Mouse (Mus musculus) liver, embryonic 13.5 days (tissue): Measurements from ENCODE around the gene Sgk2. TPM values are rescaled to one million over a fixed set of nuclear protein-coding genes. Genes with fewer than 3 reads are reported as not detected.
A peak's percentile ranks its signal among the peaks of the same experiment; 100 is the strongest.

Experiments
- ATAC-seq: fragments of 200-750 bp; cut with Nextera tagmentation; 2 replicates; pipeline ENCODE4 v1.8.0; 2017; ENCODE audit warnings: low read depth, mild to moderate bottlenecking, moderate number of reproducible peaks, moderate library complexity
- DNase-seq: peaks from one replicate; pipeline ENCODE4 v3.0.0; 2022
- H3K27ac ChIP-seq: fragments of 300-500 bp; sonication (generic); 2 replicates; pipeline ENCODE4 v1.5.1; 2015; ENCODE audit warnings: moderate library complexity, mild to moderate bottlenecking, inconsistent platforms
- H3K27me3 ChIP-seq: fragments of 300-500 bp; sonication (generic); 2 replicates; pipeline ENCODE4 v1.6.1; 2015; ENCODE audit warnings: mild to moderate bottlenecking, inconsistent platforms
- H3K36me3 ChIP-seq: fragments of 300-500 bp; sonication (generic); 2 replicates; pipeline ENCODE4 v1.6.1; 2015; ENCODE audit warnings: mild to moderate bottlenecking, inconsistent platforms
- H3K4me1 ChIP-seq: fragments of 300-500 bp; sonication (generic); replicated peaks from 2 replicates; pipeline ENCODE4 v1.6.1; 2015; ENCODE audit warnings: inconsistent platforms
- H3K4me2 ChIP-seq: fragments of 300-500 bp; sonication (generic); 2 replicates; pipeline ENCODE4 v1.6.1; 2015; ENCODE audit warnings: inconsistent platforms, mild to moderate bottlenecking, moderate library complexity
- H3K4me3 ChIP-seq: fragments of 300-500 bp; sonication (generic); replicated peaks from 2 replicates; pipeline ENCODE4 v1.5.1; 2015; ENCODE audit warnings: mild to moderate bottlenecking, inconsistent platforms
- H3K9ac ChIP-seq: fragments of 300-500 bp; sonication (generic); 2 replicates; pipeline ENCODE4 v1.6.1; 2015; ENCODE audit warnings: mild to moderate bottlenecking, inconsistent platforms
- H3K9me3 ChIP-seq: fragments of 300-500 bp; sonication (generic); replicated peaks from 2 replicates; pipeline ENCODE4 v1.6.1; 2016; ENCODE audit warnings: inconsistent platforms
- WGBS: fragments of 180-500 bp; shearing (Covaris S2); methylation state at CpG from one replicate; pipeline ENCODE4 v1.1.7; 2015; ENCODE audit not compliant: insufficient replicate concordance; 5-methylcytosine and 5-hydroxymethylcytosine counted together
- polyA plus RNA-seq: library from polyadenylated mRNA; unstranded; fragments of >200 nt; fragmentation: Nextera tagmentation; extraction: Ambion mirVana; gene quantifications from 2 replicates; pipeline ENCODE4 v1.2.1, GENCODE M21; 2015

Gene Sgk2
- polyA plus RNA-seq, 1 experiment from 2014 or later = 2.7 TPM

DNA sequence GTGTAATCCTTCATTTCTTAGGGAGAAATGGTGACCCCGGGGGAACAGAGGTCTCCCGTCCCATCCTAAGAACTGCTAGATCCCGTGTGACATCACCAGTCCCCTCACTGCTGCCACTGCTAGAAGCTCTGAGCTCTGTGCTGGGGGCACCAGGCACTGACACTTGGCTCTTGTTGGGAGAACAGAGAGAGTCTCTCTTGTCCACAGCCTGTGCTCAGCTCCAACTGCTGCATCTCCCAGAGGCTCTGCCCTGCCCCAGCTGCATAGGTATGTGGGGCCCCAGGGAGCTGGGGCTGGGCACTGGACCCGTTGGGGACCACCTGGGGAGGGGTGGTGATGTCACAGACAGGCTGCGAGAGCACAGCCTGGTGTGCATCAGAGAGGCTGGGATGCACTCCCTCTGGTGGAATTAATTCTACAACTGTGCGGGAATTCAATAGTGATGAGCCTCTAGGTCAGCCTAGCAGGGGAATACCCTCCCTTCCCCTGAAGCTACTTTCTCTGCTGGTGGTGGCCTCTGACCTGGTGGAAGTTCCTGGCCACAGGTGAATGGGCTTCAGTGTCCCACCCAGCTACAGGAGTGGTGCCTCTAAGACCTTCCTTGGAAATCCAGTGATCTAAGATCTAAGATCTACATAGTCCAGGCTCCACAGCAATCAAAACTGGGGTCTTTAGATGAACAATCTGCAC lies 4.4 kb downstream of the Sgk2 start:
- Histone ChIP-seq H3K27me3 (no peaks in the 10 kb centered on the region), H3K36me3 (no peaks in the 10 kb centered on the region), H3K4me2 (no peak overlapping the region), H3K27ac (no peak overlapping the region), H3K4me3 (no peak overlapping the region), H3K4me1 (peaks cover 19% of the 10 kb centered on the region; the same call in 1 of the 2 replicates), H3K9me3 (no peaks in the 10 kb centered on the region), H3K9ac (no peak overlapping the region)
- DNase-seq (no peak), ATAC-seq (0 out of 2 replicates have a peak, but pooled peaks have one; percentile 30)
- 37% methylated on average over 6 of the region's 6 CpGs for WGBS

DNA sequence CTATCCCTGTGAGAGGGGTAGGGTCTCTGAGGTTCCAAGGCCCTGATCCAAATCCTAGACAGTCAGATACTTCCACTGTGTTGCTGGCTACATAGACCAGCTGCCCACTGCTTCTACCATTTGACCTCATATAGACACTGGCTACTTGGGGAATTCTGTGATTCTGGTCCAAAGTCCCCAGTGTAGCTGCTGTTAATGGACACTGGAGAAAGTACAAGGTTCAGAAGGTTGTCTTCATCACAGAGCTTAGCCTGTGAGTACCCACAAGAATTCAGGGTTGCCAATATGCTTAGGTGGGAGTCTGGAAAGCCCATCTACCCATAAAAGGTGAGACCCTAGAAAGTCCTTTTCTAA lies 4.9 kb downstream of the Sgk2 start:
- Histone ChIP-seq H3K4me2 (no peak overlapping the region), H3K27ac (no peak overlapping the region), H3K36me3 (no peaks in the 10 kb centered on the region), H3K9ac (no peak overlapping the region), H3K4me1 (peaks cover 19% of the 10 kb centered on the region; the same call in 1 of the 2 replicates), H3K9me3 (no peaks in the 10 kb centered on the region), H3K4me3 (no peak overlapping the region), H3K27me3 (no peaks in the 10 kb centered on the region)
- DNase-seq (no peak), ATAC-seq (0 out of 2 replicates have a peak, but pooled peaks have one; percentile 14)

DNA sequence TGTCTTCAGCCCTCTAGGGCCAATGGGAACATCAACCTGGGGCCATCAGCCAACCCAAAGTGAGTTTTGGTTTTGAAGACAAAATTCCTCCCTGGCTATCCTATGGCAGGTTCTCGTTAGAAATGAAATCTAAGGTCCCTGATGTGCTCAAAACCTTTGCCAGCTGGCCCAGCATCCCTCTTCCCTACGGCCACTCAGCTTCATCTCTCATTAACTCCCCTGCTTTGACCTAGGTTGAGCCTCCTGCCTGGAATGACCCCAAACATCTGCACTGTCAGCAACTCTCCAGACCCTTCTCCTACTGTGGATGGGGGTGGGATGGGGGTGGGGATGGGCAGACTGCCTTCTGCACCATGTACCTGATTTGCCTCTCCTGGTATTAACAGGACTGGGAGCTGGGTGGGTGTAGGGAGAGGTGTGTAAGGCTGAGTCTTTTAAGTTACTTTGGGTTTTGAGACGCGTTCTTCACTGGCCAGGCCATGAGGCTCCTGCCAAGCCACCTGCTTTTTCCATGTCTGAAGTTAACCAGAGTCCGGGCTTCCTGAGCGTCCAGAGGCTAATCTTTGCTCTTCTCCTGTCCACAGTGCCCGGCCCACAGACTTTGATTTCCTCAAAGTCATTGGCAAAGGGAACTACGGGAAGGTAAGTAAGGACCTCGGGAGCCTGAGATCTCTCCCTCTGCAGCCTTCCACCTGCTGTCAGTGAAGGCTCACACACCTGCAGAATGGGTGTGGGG lies 6.9 kb downstream of the Sgk2 start:
- no peak for DNase-seq
- Histone ChIP-seq H3K4me2 (no peak overlapping the region), H3K9me3 (no peaks in the 10 kb centered on the region), H3K4me3 (no peak overlapping the region), H3K27me3 (no peaks in the 10 kb centered on the region), H3K4me1 (peaks cover 23% of the 10 kb centered on the region; the same call in 1 of the 2 replicates), H3K36me3 (no peaks in the 10 kb centered on the region), H3K27ac (no peak overlapping the region), H3K9ac (no peak overlapping the region)
- 53% methylated on average over 9 of the region's 9 CpGs for WGBS
- ATAC-seq = no peak

GRCm38 (mm10) chr2:162998528-162999230 lies 11.5 kb downstream of the Sgk2 start:
- WGBS = 26% methylated on average over 18 of the region's 18 CpGs
- H3K4me2 ChIP-seq = peak overlapping the region; percentile 12; the same call in 1 of the 2 replicates
- peak; percentile 67 for ATAC-seq

GRCm38 (mm10) chr2:162999744-163000143 lies 12.6 kb downstream of the Sgk2 start:
- 24% methylated on average over 3 of the region's 3 CpGs for whole genome bisulfite sequencing
- Histone ChIP-seq H3K4me3 (no peak overlapping the region), H3K27me3 (no peaks in the 10 kb centered on the region), H3K9ac (no peak overlapping the region), H3K4me2 (no peak overlapping the region), H3K9me3 (no peaks in the 10 kb centered on the region), H3K27ac (no peak overlapping the region), H3K4me1 (peaks cover 12% of the 10 kb centered on the region; the same call in 1 of the 2 replicates), H3K36me3 (no peaks in the 10 kb centered on the region)
- no peak for ATAC-seq
- peak; percentile 29 for DNase-seq

More at GRCm38 (mm10) chr2:162998528-162999230, 11.5 kb downstream of the Sgk2 start:
- H3K27me3 ChIP-seq = no peaks in the 10 kb centered on the region
- H3K9me3 ChIP-seq = no peaks in the 10 kb centered on the region
- H3K9ac ChIP-seq = no peak overlapping the region
- no peak overlapping the region for H3K4me3 ChIP-seq
- no peak overlapping the region for H3K27ac ChIP-seq
- H3K4me1 ChIP-seq = peaks cover 12% of the 10 kb centered on the region; the same call in 1 of the 2 replicates
- peak; percentile 41 for DNase-seq
- no peaks in the 10 kb centered on the region for H3K36me3 ChIP-seq

DNA sequence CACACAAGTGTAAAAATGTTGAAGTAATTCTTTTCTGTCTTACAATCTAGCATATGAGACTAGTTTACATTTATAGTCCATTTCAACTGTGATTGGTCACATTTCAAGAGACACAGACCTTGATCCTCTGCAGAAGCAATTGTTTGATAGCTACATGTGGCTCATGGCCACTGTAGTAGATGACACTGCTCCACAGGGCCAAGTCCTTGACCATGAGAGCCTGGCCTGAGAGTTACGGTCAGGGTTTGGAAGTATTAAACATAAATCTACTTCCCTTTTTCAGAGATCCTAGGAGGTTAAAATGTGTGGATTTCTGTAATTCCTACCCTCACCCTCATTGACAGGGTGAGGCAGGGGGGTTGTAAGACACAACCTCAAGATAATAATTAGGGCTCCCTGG lies 13.9 kb downstream of the Sgk2 start:
- 88% methylated on average over 1 of the region's 1 CpGs for WGBS
- H3K27ac ChIP-seq = no peak overlapping the region
- H3K9me3 ChIP-seq = no peaks in the 10 kb centered on the region
- no peak overlapping the region for H3K9ac ChIP-seq
- no peaks in the 10 kb centered on the region for H3K36me3 ChIP-seq
- ATAC-seq = no peak
- no peak overlapping the region for H3K4me2 ChIP-seq
- H3K27me3 ChIP-seq = no peaks in the 10 kb centered on the region
- no peak overlapping the region for H3K4me3 ChIP-seq
- peaks cover 12% of the 10 kb centered on the region; the same call in 1 of the 2 replicates for H3K4me1 ChIP-seq
- no peak for DNase-seq

DNA sequence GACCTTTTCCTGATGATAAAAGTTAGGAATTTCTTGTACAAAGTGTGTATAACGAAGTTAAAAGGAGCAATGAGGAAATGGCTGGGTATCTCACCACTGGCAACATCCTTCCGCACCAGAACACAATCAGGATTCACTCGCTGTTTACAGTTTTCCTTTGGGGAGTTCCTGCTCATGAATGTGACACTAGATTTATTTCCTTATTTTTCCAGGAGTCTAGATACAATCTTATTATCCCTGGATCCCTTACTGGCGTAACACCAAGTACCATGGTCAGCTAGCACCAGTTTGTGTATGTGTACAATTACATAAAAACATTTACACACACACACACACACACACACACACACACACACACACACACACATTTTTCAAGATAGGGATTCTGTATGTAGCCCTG lies 20.2 kb downstream of the Sgk2 start:
- H3K4me3 ChIP-seq = no peak overlapping the region
- no peaks in the 10 kb centered on the region for H3K27me3 ChIP-seq
- H3K27ac ChIP-seq = no peak overlapping the region
- no peaks in the 10 kb centered on the region for H3K4me1 ChIP-seq
- no peak overlapping the region for H3K9ac ChIP-seq
- no peak overlapping the region for H3K4me2 ChIP-seq
- no peaks in the 10 kb centered on the region for H3K36me3 ChIP-seq
- WGBS = 47% methylated on average over 4 of the region's 4 CpGs
- no peak for DNase-seq
- no peaks in the 10 kb centered on the region for H3K9me3 ChIP-seq
- no peak for ATAC-seq

- ATAC-seq (peak; percentile 96), DNase-seq (peak; percentile 85)
- 0 out of 2 replicates have a peak within 1 kb of the TSS, but pooled peaks have one; percentile 53 for H3K27ac ChIP-seq
- peak within 1 kb of the TSS; percentile 83 for H3K9ac ChIP-seq
- no peaks in the 10 kb centered on the region for H3K9me3 ChIP-seq
- peak within 1 kb of the TSS; percentile 67 for H3K4me2 ChIP-seq
- H3K27me3 ChIP-seq = no peaks in the 10 kb centered on the region
- H3K4me1 ChIP-seq = peaks cover 13% of the 10 kb centered on the region
- H3K4me3 ChIP-seq = peak within 1 kb of the TSS; percentile 90
- no peaks in the 10 kb centered on the region for H3K36me3 ChIP-seq
- under 1% methylated on average over 57 of the region's 57 CpGs for WGBS
Observed at GRCm38 (mm10) chr2:163016916-163017743, 30.0 kb downstream of the Sgk2 start, which contains the start of gene Ift52. Gene Ift52, plus strand, starts transcription at chr2:163017354.

DNA sequence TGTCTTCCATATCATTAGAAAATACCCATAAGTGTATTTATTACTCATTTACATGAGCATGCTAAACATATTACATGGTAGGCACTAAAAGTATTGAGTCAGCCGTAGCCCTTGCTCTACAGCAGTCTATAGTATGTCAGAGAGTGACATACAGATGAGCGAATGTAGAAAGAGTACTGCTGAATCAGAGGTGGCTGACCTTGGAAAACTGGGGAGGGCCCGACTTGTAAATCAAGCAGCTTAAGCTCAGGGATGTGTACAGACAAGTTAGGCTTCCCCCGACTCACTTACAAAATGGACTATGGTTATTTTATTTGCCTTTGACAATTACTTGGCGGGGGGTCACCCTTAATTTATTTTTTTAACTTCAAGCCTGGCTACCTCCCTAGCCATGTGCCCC lies 44.2 kb downstream of the Sgk2 start:
- H3K36me3 ChIP-seq = peaks cover 71% of the 10 kb centered on the region
- DNase-seq (no peak), ATAC-seq (no peak)
- WGBS = 79% methylated on average over 5 of the region's 5 CpGs
- H3K4me1 ChIP-seq = no peaks in the 10 kb centered on the region
- H3K4me3 ChIP-seq = no peak overlapping the region
- no peak overlapping the region for H3K4me2 ChIP-seq
- no peaks in the 10 kb centered on the region for H3K9me3 ChIP-seq
- no peak overlapping the region for H3K9ac ChIP-seq
- no peak overlapping the region for H3K27ac ChIP-seq
- H3K27me3 ChIP-seq = no peaks in the 10 kb centered on the region

GRCm38 (mm10) chr2:163031757-163032156 lies 44.6 kb downstream of the Sgk2 start:
- Histone ChIP-seq H3K4me1 (no peaks in the 10 kb centered on the region), H3K9me3 (no peaks in the 10 kb centered on the region), H3K4me2 (no peak overlapping the region), H3K27me3 (no peaks in the 10 kb centered on the region), H3K36me3 (peaks cover 71% of the 10 kb centered on the region), H3K27ac (no peak overlapping the region), H3K9ac (no peak overlapping the region), H3K4me3 (no peak overlapping the region)
- 65% methylated on average over 2 of the region's 2 CpGs for WGBS
- ATAC-seq = no peak
- no peak for DNase-seq
